Mouse (Mus musculus): ENCODE measurements around the gene Naa10. TPM values are rescaled to one million over a fixed set of nuclear protein-coding genes. Genes with fewer than 3 reads are reported as not detected.

Gene Naa10
- polyA plus RNA-seq, 1 experiment from 2014 or later = 184 TPM

GRCm38 (mm10) chrX:73922550-73922882 lies 772 bp upstream of the Naa10 start:
- WGBS = 73% methylated on average over 8 of the region's 8 CpGs
- Histone ChIP-seq H3K9ac (ENCODE audit: low read depth, low read length) (peak overlapping the region; percentile 71), H3K4me1 (ENCODE audit: control insufficient read depth, insufficient read depth, low read length) (no peaks in the 10 kb centered on the region), H3K4me2 (ENCODE audit: low read depth, low read length) (peak overlapping the region; percentile 61), H3K9me3 (ENCODE audit: control insufficient read depth, low read length) (no peaks in the 10 kb centered on the region), H3K27ac (ENCODE audit: low read length) (peak overlapping the region; percentile 78), H3K36me3 (ENCODE audit: control insufficient read depth, insufficient read depth, low read length) (no peaks in the 10 kb centered on the region), H3K27me3 (replicated peaks; ENCODE audit: control insufficient read depth, insufficient read depth, low read length) (no peaks in the 10 kb centered on the region), H3K4me3 (ENCODE audit: low read length) (peak overlapping the region; percentile 59)
- ATAC-seq = 0 out of 2 replicates have a peak, but pooled peaks have one; percentile 1

DNA sequence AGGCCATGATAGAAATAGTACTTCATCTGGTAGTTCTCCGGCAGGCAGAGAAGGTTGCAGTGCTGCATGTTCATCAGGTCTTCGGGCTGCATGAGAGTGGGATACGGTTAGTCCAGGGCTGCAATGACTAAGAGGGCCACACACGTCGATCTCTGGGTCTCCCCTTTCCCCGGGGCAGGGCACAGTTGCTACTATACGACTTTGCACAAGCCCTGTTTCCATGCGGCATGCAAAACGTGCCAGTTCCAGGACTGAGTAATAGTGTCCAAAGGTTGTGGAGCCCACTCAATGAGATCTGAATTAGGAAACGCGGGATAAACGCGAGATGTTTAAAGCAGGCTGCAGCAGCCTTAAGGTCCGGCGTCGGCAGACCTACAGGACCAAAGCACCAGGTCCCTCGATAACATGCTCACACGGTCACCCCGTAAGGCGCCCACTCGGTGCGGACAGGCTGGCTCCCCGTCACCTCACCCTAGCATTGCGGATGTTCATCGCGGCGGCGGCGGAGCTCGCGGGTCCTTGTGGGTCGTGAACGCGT lies 390 bp downstream of the Naa10 start:
- 13% methylated on average over 34 of the region's 34 CpGs for WGBS
- peak overlapping the region; percentile 59 for H3K4me3 ChIP-seq (ENCODE audit: low read length)
- peak; percentile 45; the same call in 1 of the 2 replicates for ATAC-seq

GRCm38 (mm10) chrX:73918631-73919030 lies 3.1 kb downstream of the Naa10 start:
- no peak overlapping the region for H3K9ac ChIP-seq (ENCODE audit: low read depth, low read length)
- H3K27me3 ChIP-seq (replicated peaks; ENCODE audit: control insufficient read depth, insufficient read depth, low read length) = no peaks in the 10 kb centered on the region
- no peaks in the 10 kb centered on the region for H3K9me3 ChIP-seq (ENCODE audit: control insufficient read depth, low read length)
- no peaks in the 10 kb centered on the region for H3K36me3 ChIP-seq (ENCODE audit: control insufficient read depth, insufficient read depth, low read length)
- H3K4me1 ChIP-seq (ENCODE audit: control insufficient read depth, insufficient read depth, low read length) = no peaks in the 10 kb centered on the region
- H3K27ac ChIP-seq (ENCODE audit: low read length) = no peak overlapping the region
- H3K4me2 ChIP-seq (ENCODE audit: low read depth, low read length) = no peak overlapping the region
- no peak for ATAC-seq
- H3K4me3 ChIP-seq (ENCODE audit: low read length) = no peak overlapping the region
- WGBS = 82% methylated on average over 5 of the region's 5 CpGs

More for the DNA sequence above, 390 bp downstream of the Naa10 start:
- Histone ChIP-seq H3K9ac (ENCODE audit: low read depth, low read length) (peak overlapping the region; percentile 75), H3K27me3 (replicated peaks; ENCODE audit: control insufficient read depth, insufficient read depth, low read length) (no peaks in the 10 kb centered on the region), H3K4me2 (ENCODE audit: low read depth, low read length) (peak overlapping the region; percentile 66), H3K36me3 (ENCODE audit: control insufficient read depth, insufficient read depth, low read length) (no peaks in the 10 kb centered on the region), H3K27ac (ENCODE audit: low read length) (peak overlapping the region; percentile 76), H3K9me3 (ENCODE audit: control insufficient read depth, low read length) (no peaks in the 10 kb centered on the region), H3K4me1 (ENCODE audit: control insufficient read depth, insufficient read depth, low read length) (no peaks in the 10 kb centered on the region)

DNA sequence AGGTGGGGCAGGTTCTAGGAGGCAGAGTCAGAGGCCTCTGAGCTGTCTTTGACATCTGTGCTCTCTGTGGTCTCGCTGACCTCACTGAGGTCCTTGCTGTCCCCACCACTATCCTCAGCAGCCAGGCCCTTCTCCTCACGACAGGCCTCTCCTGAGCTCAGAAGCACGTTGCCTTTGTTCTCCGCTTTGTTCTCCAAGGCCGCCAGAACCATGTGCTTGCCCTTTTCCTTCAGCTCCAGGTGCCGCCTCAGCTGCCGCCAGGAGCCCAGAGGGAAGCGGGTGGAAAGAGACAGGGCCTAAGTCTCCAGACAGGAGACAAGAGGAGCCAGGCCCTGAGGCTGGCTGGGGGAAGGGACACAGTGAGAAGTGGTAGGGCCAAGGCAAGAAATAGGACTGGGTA lies 4.8 kb downstream of the Naa10 start:
- H3K9ac ChIP-seq (ENCODE audit: low read depth, low read length) = no peak overlapping the region
- no peak overlapping the region for H3K4me2 ChIP-seq (ENCODE audit: low read depth, low read length)
- WGBS = 82% methylated on average over 8 of the region's 8 CpGs
- no peaks in the 10 kb centered on the region for H3K9me3 ChIP-seq (ENCODE audit: control insufficient read depth, low read length)
- H3K4me1 ChIP-seq (ENCODE audit: control insufficient read depth, insufficient read depth, low read length) = no peaks in the 10 kb centered on the region
- H3K27me3 ChIP-seq (replicated peaks; ENCODE audit: control insufficient read depth, insufficient read depth, low read length) = no peaks in the 10 kb centered on the region
- no peak for ATAC-seq
- H3K4me3 ChIP-seq (ENCODE audit: low read length) = no peak overlapping the region
- H3K27ac ChIP-seq (ENCODE audit: low read length) = peak overlapping the region; percentile 19; the same call in 1 of the 2 replicates
- no peaks in the 10 kb centered on the region for H3K36me3 ChIP-seq (ENCODE audit: control insufficient read depth, insufficient read depth, low read length)

DNA sequence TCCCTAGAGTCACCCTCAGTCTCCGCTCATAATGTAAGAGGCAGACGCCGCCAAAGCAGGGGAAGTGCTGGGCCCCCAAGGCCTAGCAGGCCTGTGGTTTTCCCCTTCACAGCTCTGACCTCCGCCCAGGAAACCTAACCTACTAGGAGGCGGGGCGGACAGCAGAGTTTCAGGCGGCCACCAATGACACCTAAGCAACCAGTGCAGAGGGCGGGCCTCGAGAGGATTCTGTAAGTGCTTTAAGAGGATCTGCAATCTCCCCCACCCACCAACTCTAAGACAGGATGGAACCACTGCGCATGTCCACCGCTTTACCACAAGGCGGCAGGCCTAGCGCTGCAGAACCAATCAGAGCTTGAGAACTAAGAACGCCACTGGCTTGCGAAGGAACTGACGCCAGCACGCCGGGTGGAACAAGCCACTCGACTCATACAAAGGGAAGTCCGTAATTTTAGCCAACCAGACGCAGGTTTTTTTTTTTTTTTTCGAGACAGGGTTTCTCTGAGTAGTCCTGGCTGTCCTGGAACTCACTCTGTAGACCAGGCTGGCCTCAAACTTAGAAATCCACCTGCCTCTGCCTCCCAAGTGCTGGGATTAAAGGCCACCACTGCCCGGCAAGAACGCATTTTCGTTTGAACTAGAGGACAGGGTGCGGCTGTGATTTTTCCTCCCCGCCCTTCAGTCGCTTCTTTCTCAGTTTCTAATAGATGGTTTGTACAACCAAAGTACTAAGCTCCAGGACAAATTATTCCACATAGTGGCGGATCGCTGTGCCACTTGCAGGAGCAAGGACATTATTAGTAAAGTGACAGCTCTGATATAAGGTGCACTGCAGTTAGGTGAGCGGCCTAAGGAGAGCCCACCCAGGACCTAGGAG lies 6.7 kb downstream of the Naa10 start:
- Histone ChIP-seq H3K4me2 (ENCODE audit: low read depth, low read length) (peak overlapping the region; percentile 37), H3K9ac (ENCODE audit: low read depth, low read length) (0 out of 2 replicates have a peak overlapping the region, but pooled peaks have one; percentile 29), H3K4me3 (ENCODE audit: low read length) (peak overlapping the region; percentile 18; the same call in 1 of the 2 replicates), H3K27ac (ENCODE audit: low read length) (peak overlapping the region; percentile 80), H3K27me3 (replicated peaks; ENCODE audit: control insufficient read depth, insufficient read depth, low read length) (no peaks in the 10 kb centered on the region), H3K36me3 (ENCODE audit: control insufficient read depth, insufficient read depth, low read length) (no peaks in the 10 kb centered on the region), H3K9me3 (ENCODE audit: control insufficient read depth, low read length) (no peaks in the 10 kb centered on the region), H3K4me1 (ENCODE audit: control insufficient read depth, insufficient read depth, low read length) (no peaks in the 10 kb centered on the region)
- ATAC-seq = peak; percentile 98
- 25% methylated on average over 31 of the region's 31 CpGs for WGBS

DNA sequence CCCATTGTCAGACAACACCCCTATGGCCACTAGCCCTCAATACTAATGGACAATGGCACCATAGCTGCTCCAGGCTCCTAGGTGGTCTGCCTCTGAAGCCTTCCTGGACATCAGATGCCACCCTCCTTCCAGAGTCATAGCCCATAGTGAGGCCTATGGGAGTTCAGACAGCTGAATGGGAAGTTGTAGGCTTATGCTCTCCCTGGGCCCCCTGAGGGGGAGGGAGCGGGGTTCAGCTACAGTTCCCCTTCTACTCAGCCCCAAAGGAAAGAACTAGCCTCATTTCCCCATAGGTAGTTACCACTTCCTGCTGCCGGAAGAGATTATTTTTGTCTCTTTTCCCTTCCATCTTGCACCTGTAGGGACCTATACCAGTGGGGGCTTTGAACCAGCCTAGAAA lies 10.2 kb downstream of the Naa10 start:
- Histone ChIP-seq H3K4me3 (ENCODE audit: low read length) (no peak overlapping the region), H3K4me2 (ENCODE audit: low read depth, low read length) (no peak overlapping the region)

GRCm38 (mm10) chrX:73911156-73911555 lies 10.6 kb downstream of the Naa10 start:
- peak overlapping the region; percentile 43 for H3K4me2 ChIP-seq (ENCODE audit: low read depth, low read length)
- peak overlapping the region; percentile 37 for H3K9ac ChIP-seq (ENCODE audit: low read depth, low read length)
- H3K36me3 ChIP-seq (ENCODE audit: control insufficient read depth, insufficient read depth, low read length) = no peaks in the 10 kb centered on the region
- WGBS = 10% methylated on average over 17 of the region's 26 CpGs
- no peaks in the 10 kb centered on the region for H3K9me3 ChIP-seq (ENCODE audit: control insufficient read depth, low read length)
- ATAC-seq = no peak
- peak overlapping the region; percentile 23 for H3K4me3 ChIP-seq (ENCODE audit: low read length)
- no peaks in the 10 kb centered on the region for H3K27me3 ChIP-seq (replicated peaks; ENCODE audit: control insufficient read depth, insufficient read depth, low read length)
- no peaks in the 10 kb centered on the region for H3K4me1 ChIP-seq (ENCODE audit: control insufficient read depth, insufficient read depth, low read length)
- H3K27ac ChIP-seq (ENCODE audit: low read length) = no peak overlapping the region

More for the DNA sequence above, 10.2 kb downstream of the Naa10 start:
- H3K9ac ChIP-seq (ENCODE audit: low read depth, low read length) = no peak overlapping the region
- 86% methylated on average over 2 of the region's 2 CpGs for WGBS
- ATAC-seq = no peak
- no peak overlapping the region for H3K27ac ChIP-seq (ENCODE audit: low read length)
- H3K4me1 ChIP-seq (ENCODE audit: control insufficient read depth, insufficient read depth, low read length) = no peaks in the 10 kb centered on the region
- H3K36me3 ChIP-seq (ENCODE audit: control insufficient read depth, insufficient read depth, low read length) = no peaks in the 10 kb centered on the region
- H3K9me3 ChIP-seq (ENCODE audit: control insufficient read depth, low read length) = no peaks in the 10 kb centered on the region
- H3K27me3 ChIP-seq (replicated peaks; ENCODE audit: control insufficient read depth, insufficient read depth, low read length) = no peaks in the 10 kb centered on the region

- no peak for ATAC-seq
- Histone ChIP-seq H3K4me2 (ENCODE audit: low read depth, low read length) (no peak overlapping the region), H3K27ac (ENCODE audit: low read length) (no peak overlapping the region), H3K9me3 (ENCODE audit: control insufficient read depth, low read length) (no peaks in the 10 kb centered on the region), H3K9ac (ENCODE audit: low read depth, low read length) (0 out of 2 replicates have a peak overlapping the region, but pooled peaks have one; percentile 37), H3K4me3 (ENCODE audit: low read length) (peak overlapping the region; percentile 23; the same call in 1 of the 2 replicates), H3K36me3 (ENCODE audit: control insufficient read depth, insufficient read depth, low read length) (no peaks in the 10 kb centered on the region), H3K4me1 (ENCODE audit: control insufficient read depth, insufficient read depth, low read length) (no peaks in the 10 kb centered on the region), H3K27me3 (replicated peaks; ENCODE audit: control insufficient read depth, insufficient read depth, low read length) (no peaks in the 10 kb centered on the region)
Measured at GRCm38 (mm10) chrX:73910451-73910850, 11.3 kb downstream of the Naa10 start.

DNA sequence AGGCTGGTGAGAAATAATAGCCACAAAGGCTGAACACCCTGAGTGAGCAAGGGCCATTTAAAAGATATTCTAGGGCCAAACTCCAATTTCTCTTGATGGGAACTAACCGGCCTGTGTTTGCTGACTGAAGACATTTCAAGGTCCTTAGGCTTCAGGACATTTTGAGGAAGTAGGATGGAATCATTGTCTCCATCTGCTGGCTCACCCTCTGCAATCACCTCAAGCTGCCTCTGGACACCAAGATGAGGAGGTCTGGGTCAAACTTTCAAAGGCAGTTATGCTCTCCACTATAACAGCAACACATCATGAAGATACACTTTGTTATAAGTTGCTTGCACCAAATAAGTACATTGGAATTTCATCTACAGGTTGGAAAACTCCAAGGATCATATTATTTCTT lies 11.7 kb downstream of the Naa10 start:
- no peaks in the 10 kb centered on the region for H3K36me3 ChIP-seq (ENCODE audit: control insufficient read depth, insufficient read depth, low read length)
- H3K4me1 ChIP-seq (ENCODE audit: control insufficient read depth, insufficient read depth, low read length) = no peaks in the 10 kb centered on the region
- 45% methylated on average over 1 of the region's 1 CpGs for WGBS
- H3K4me3 ChIP-seq (ENCODE audit: low read length) = no peak overlapping the region
- no peaks in the 10 kb centered on the region for H3K27me3 ChIP-seq (replicated peaks; ENCODE audit: control insufficient read depth, insufficient read depth, low read length)
- H3K9me3 ChIP-seq (ENCODE audit: control insufficient read depth, low read length) = no peaks in the 10 kb centered on the region
- no peak overlapping the region for H3K4me2 ChIP-seq (ENCODE audit: low read depth, low read length)
- no peak overlapping the region for H3K27ac ChIP-seq (ENCODE audit: low read length)
- H3K9ac ChIP-seq (ENCODE audit: low read depth, low read length) = no peak overlapping the region
- ATAC-seq = no peak

Data from intestine, embryonic 16.5 days (tissue).